Mouse (Mus musculus) heart, postnatal 0 days (tissue): Measurements from ENCODE around the gene Hoxa5. TPM values are rescaled to one million over a fixed set of nuclear protein-coding genes. Genes with fewer than 3 reads are reported as not detected.

Experiments used
- ATAC-seq: fragments of 200-750 bp; cut with Nextera tagmentation; 2 replicates; pipeline ENCODE4 v1.8.0; 2017; ENCODE audit warnings: low read depth, moderate number of reproducible peaks, moderate library complexity; ENCODE audit not compliant: insufficient read depth
- DNase-seq: peaks from one replicate; pipeline ENCODE4 v3.0.0-alpha.2; 2016; ENCODE audit warnings: low spot score
- H3K27ac ChIP-seq: fragments of 300-500 bp; sonication (generic); 2 replicates; pipeline ENCODE4 v1.5.1; 2014; ENCODE audit warnings: low read depth, mild to moderate bottlenecking
- H3K27me3 ChIP-seq: fragments of 300-500 bp; sonication (generic); 2 replicates; pipeline ENCODE4 v1.6.1; 2014; ENCODE audit warnings: low read length, mixed read lengths; ENCODE audit not compliant: control insufficient read depth, insufficient read depth
- H3K36me3 ChIP-seq: fragments of 300-500 bp; sonication (generic); replicated peaks from 2 replicates; pipeline ENCODE4 v1.6.1; 2014; ENCODE audit warnings: low read length, mixed read lengths; ENCODE audit not compliant: control insufficient read depth, insufficient read depth
- H3K4me1 ChIP-seq: fragments of 300-500 bp; sonication (generic); 2 replicates; pipeline ENCODE4 v1.6.1; 2014; ENCODE audit warnings: antibody characterized with exemption; ENCODE audit not compliant: control insufficient read depth, insufficient read depth
- H3K4me2 ChIP-seq: fragments of 300-500 bp; sonication (generic); 2 replicates; pipeline ENCODE4 v1.6.1; 2014; ENCODE audit warnings: low read depth, mild to moderate bottlenecking, low read length, moderate library complexity
- H3K4me3 ChIP-seq: fragments of 300-500 bp; sonication (generic); 2 replicates; pipeline ENCODE4 v1.5.1; 2014; ENCODE audit warnings: low read depth, low read length
- H3K9ac ChIP-seq: fragments of 300-500 bp; sonication (generic); replicated peaks from 2 replicates; pipeline ENCODE4 v1.6.1; 2014; ENCODE audit warnings: low read depth, low read length, mixed read lengths
- H3K9me3 ChIP-seq: fragments of 300-500 bp; sonication (generic); replicated peaks from 2 replicates; pipeline ENCODE4 v1.6.1; 2016; ENCODE audit warnings: low read length; ENCODE audit not compliant: control insufficient read depth
- CTCF ChIP-seq: IDR thresholded peaks from 2 replicates; pipeline ENCODE4 v1.5.1; 2016; ENCODE audit warnings: antibody characterized with exemption, control low read depth, low read depth
- EP300 ChIP-seq: IDR thresholded peaks from 2 replicates; pipeline ENCODE4 v1.6.1; 2016; ENCODE audit warnings: antibody characterized with exemption, low read depth
- WGBS: fragments of 180-500 bp; shearing (Covaris S2); extraction: QIAGEN DNeasy Blood & Tissue Kit; methylation state at CpG from one replicate; pipeline ENCODE4 v1.1.7; 2014; 5-methylcytosine and 5-hydroxymethylcytosine counted together
- polyA plus RNA-seq: library from polyadenylated mRNA; unstranded; fragments of >200 nt; fragmentation: Nextera tagmentation; extraction: Ambion mirVana; gene quantifications from 2 replicates; pipeline ENCODE4 v1.2.1, GENCODE M21; 2015
- total RNA-seq: library from RNA; depleted of rRNA; stranded (reverse); fragments of >200 nt; gene quantifications from 2 replicates; pipeline ENCODE4 v1.2.3, GENCODE M21; 2014; ENCODE audit warnings: low replicate concordance

Hoxa5 gene
- total and polyA plus RNA-seq, 2 experiments from 2014 or later, result 0.36 to 3.5 TPM

DNA sequence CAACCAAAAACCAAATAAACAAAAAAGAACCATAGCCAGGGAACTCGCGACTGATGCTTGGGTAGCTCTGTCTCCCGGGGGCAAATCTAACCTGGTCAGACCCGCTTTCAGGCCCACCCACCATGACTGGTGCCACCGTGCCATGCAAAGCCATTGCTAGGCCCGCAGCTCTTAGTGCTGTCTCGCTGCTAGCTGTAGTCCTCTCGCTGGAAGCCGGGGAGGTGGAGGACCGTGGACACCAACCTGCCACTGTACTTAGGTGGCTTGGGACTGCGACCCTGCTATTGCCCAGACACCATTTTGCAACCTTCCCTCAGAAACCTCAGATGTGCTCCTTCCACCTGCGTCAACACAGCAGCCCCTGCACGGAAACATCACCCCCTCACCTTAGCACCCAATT lies 7.6 kb upstream of the Hoxa5 start:
- no peak overlapping the region for H3K9ac ChIP-seq
- no peaks in the 10 kb centered on the region for H3K36me3 ChIP-seq
- H3K27ac ChIP-seq, result no peak overlapping the region
- 5% methylated on average over 13 of the region's 13 CpGs for WGBS
- peak overlapping the region; percentile 43 for H3K4me2 ChIP-seq
- ATAC-seq (no peak), DNase-seq (no peak)
- peak overlapping the region; percentile 17 for H3K4me3 ChIP-seq
- no peaks in the 10 kb centered on the region for H3K4me1 ChIP-seq
- H3K27me3 ChIP-seq, result peaks cover 99% of the 10 kb centered on the region
- H3K9me3 ChIP-seq, result no peaks in the 10 kb centered on the region
- TF ChIP-seq EP300 (no peak), CTCF (no peak)

- peak; percentile 64 for TF ChIP-seq CTCF
- TF ChIP-seq EP300, result no peak
- ATAC-seq (peak; percentile 68), DNase-seq (peak; percentile 71)
- 3% methylated on average over 37 of the region's 37 CpGs for WGBS
- H3K4me3 ChIP-seq, result peak overlapping the region; percentile 17
- H3K27me3 ChIP-seq, result peaks cover 99% of the 10 kb centered on the region
- H3K36me3 ChIP-seq, result no peaks in the 10 kb centered on the region
- H3K4me1 ChIP-seq, result no peaks in the 10 kb centered on the region
- no peak overlapping the region for H3K27ac ChIP-seq
- H3K9ac ChIP-seq, result no peak overlapping the region
- no peaks in the 10 kb centered on the region for H3K9me3 ChIP-seq
- H3K4me2 ChIP-seq, result peak overlapping the region; percentile 43
Observed at GRCm38 (mm10) chr6:52211170-52211935, 7.0 kb upstream of the Hoxa5 start.

GRCm38 (mm10) chr6:52209685-52210046 lies 5.3 kb upstream of the Hoxa5 start:
- no peak for DNase-seq
- Histone ChIP-seq H3K9ac (no peak overlapping the region), H3K4me3 (no peak overlapping the region), H3K36me3 (no peaks in the 10 kb centered on the region), H3K4me2 (no peak overlapping the region), H3K9me3 (no peaks in the 10 kb centered on the region), H3K27me3 (peaks cover 99% of the 10 kb centered on the region), H3K4me1 (no peaks in the 10 kb centered on the region), H3K27ac (no peak overlapping the region)
- ATAC-seq, result no peak
- 8% methylated on average over 12 of the region's 12 CpGs for WGBS
- TF ChIP-seq EP300, result no peak
- no peak for TF ChIP-seq CTCF

GRCm38 (mm10) chr6:52208868-52209684 lies 4.7 kb upstream of the Hoxa5 start:
- no peaks in the 10 kb centered on the region for H3K9me3 ChIP-seq
- no peak for TF ChIP-seq EP300
- TF ChIP-seq CTCF, result no peak
- H3K9ac ChIP-seq, result no peak overlapping the region
- WGBS, result 13% methylated on average over 17 of the region's 18 CpGs
- no peak overlapping the region for H3K27ac ChIP-seq
- H3K36me3 ChIP-seq, result no peaks in the 10 kb centered on the region
- no peaks in the 10 kb centered on the region for H3K4me1 ChIP-seq
- ATAC-seq, result no peak
- peak overlapping the region; percentile 49 for H3K4me2 ChIP-seq
- peak overlapping the region; percentile 33 for H3K4me3 ChIP-seq
- no peak for DNase-seq
- peaks cover 99% of the 10 kb centered on the region for H3K27me3 ChIP-seq

DNA sequence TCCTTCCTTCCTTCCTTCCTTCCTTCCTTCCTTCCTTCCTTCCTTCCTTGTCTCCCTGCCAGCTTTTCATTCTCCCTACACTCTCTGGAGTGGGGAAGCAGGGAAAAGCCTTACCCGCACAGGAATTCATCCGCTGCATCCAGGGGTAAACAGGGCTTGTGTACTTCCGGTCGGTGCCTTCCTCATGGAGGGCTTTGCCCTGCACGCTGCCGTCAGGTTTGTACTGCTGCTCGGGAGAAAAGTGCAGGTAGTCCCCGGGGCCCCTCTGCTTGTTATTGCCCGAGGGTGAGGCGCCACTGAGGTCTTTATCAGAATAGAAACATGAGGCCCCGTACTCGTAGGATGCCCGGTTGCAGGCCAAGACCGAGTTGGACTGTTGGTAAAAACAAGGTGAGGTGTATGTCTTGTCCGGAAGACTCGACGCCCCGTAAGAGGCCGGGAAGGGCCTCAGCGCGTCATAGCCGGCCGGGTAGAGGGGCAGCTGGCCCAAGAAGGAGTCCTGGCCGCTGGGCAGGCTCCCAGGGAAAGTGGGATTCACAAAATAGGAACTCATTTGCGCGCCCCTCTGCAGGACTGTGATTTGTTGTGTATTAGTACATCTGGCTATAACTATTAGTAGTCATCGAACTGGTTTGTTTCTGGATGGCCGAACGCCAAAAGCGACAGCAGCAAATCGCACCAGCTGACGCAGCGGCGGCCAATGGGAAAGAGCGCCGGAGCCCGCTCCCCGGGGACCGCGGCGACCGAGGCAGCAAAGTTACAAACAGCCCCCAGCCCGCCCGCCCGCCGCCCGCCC lies 3.9 kb upstream of the Hoxa5 start, which contains the start of gene Hoxa6:
Hoxa6 (minus strand) TSS at position 651 of the 796 bp plus-strand sequence.
- ATAC-seq (no peak), DNase-seq (no peak)
- no peak within 1 kb of the TSS for H3K9ac ChIP-seq
- TF ChIP-seq EP300 (no peak), CTCF (no peak)
- no peaks in the 10 kb centered on the region for H3K4me1 ChIP-seq
- H3K36me3 ChIP-seq, result no peaks in the 10 kb centered on the region
- 3% methylated on average over 47 of the region's 47 CpGs for WGBS
- no peaks in the 10 kb centered on the region for H3K9me3 ChIP-seq
- no peak within 1 kb of the TSS for H3K27ac ChIP-seq
- peak within 1 kb of the TSS; percentile 33 for H3K4me3 ChIP-seq
- H3K27me3 ChIP-seq, result peaks cover 99% of the 10 kb centered on the region
- peak within 1 kb of the TSS; percentile 49 for H3K4me2 ChIP-seq
